Mouse (Mus musculus) CH12.LX (cell line): ENCODE data around the gene Gm11114. TPM values are rescaled to one million over a fixed set of nuclear protein-coding genes. Genes with fewer than 3 reads are reported as not detected.

Experiments used
- DNase-seq: peaks from one replicate; pipeline ENCODE4 v3.0.0-alpha.2; 2013; ENCODE audit errors: extremely low read depth
- H3K27ac ChIP-seq: 2 replicates; pipeline ENCODE4 v1.5.1; 2012; ENCODE audit warnings: low read depth, mild to moderate bottlenecking, control low read depth, moderate library complexity; ENCODE audit not compliant: insufficient read depth
- H3K27me3 ChIP-seq: replicated peaks from 2 replicates; pipeline ENCODE3; 2012; ENCODE audit warnings: inconsistent platforms
- H3K36me3 ChIP-seq, 2 experiments: replicated peaks in 1 of 2; 2 replicates each; pipeline versions ENCODE3 to v1.6.1; 2012; ENCODE audit warnings: inconsistent platforms in 1 of 2, low read length in 1 of 2, mild to moderate bottlenecking in 1 of 2, mixed read lengths in 1 of 2, moderate library complexity in 1 of 2; ENCODE audit not compliant: control insufficient read depth in 1 of 2, insufficient read depth in 1 of 2
- H3K4me1 ChIP-seq, 2 experiments: 2 replicates each; pipeline ENCODE4 v1.6.1; 2012; ENCODE audit warnings: inconsistent platforms in 1 of 2, moderate library complexity in 1 of 2; ENCODE audit not compliant: insufficient read depth in 2 of 2, control insufficient read depth in 1 of 2
- H3K4me2 ChIP-seq: 2 replicates; pipeline ENCODE4 v1.6.1; 2012; ENCODE audit warnings: low read depth, mild to moderate bottlenecking, control low read depth; ENCODE audit not compliant: poor library complexity, insufficient read depth, severe bottlenecking
- H3K4me3 ChIP-seq, 3 experiments: fragments of 150-350 bp in 1 of 3; sonication (generic) in 1 of 3; replicated peaks in 1 of 3; 2 replicates each; pipeline versions ENCODE3 to v1.5.1; 2011 to 2012; ENCODE audit warnings: low read depth in 2 of 3, low read length in 2 of 3, mild to moderate bottlenecking in 2 of 3, moderate library complexity in 2 of 3, control low read depth in 1 of 3, improper control_type of control experiment in 1 of 3, inconsistent platforms in 1 of 3, mixed read lengths in 1 of 3; ENCODE audit not compliant: poor library complexity in 1 of 3
- H3K79me2 ChIP-seq: replicated peaks from 2 replicates; pipeline ENCODE4 v1.6.1; 2012; ENCODE audit warnings: mild to moderate bottlenecking, moderate library complexity; ENCODE audit not compliant: control insufficient read depth, poor library complexity, insufficient read depth, severe bottlenecking; ENCODE audit errors: extremely low read depth
- H3K9ac ChIP-seq: 2 replicates; pipeline ENCODE4 v1.6.1; 2012; ENCODE audit warnings: low read depth, mild to moderate bottlenecking, control low read depth, moderate library complexity; ENCODE audit not compliant: insufficient read depth
- H3K9me3 ChIP-seq: replicated peaks from 2 replicates; pipeline ENCODE3; 2012; ENCODE audit warnings: low read length, inconsistent platforms, mixed read lengths
- CHD1 ChIP-seq: IDR thresholded peaks from 2 replicates; pipeline ENCODE4 v1.6.1; 2012; ENCODE audit warnings: low read depth, low read length, improper control_type of control experiment, inconsistent platforms
- CHD2 ChIP-seq: IDR thresholded peaks from 2 replicates; pipeline ENCODE4 v1.6.1; 2011; ENCODE audit warnings: low read length, improper control_type of control experiment
- CTCF ChIP-seq, 2 experiments: IDR thresholded peaks in 1 of 2; conservative IDR thresholded peaks in 1 of 2; 2 replicates each; pipeline ENCODE4 v1.5.1; 2011 to 2012; ENCODE audit warnings: low read depth in 2 of 2, low read length in 2 of 2, improper control_type of control experiment in 1 of 2, inconsistent platforms in 1 of 2, mild to moderate bottlenecking in 1 of 2, moderate library complexity in 1 of 2
- E2F4 ChIP-seq: IDR thresholded peaks from 2 replicates; pipeline ENCODE4 v1.6.1; 2011; ENCODE audit warnings: low read depth, low read length, improper control_type of control experiment; ENCODE audit not compliant: insufficient replicate concordance
- EP300 ChIP-seq: IDR thresholded peaks from 2 replicates; pipeline ENCODE4 v1.6.1; 2011; ENCODE audit warnings: low read length, improper control_type of control experiment
- IRF4 ChIP-seq: IDR thresholded peaks from 2 replicates; pipeline ENCODE4 v1.6.1; 2014; ENCODE audit warnings: low read depth, mild to moderate bottlenecking, inconsistent platforms, low read length, improper control_type of control experiment
- JUN ChIP-seq: IDR thresholded peaks from 2 replicates; pipeline ENCODE4 v1.6.1; 2011; ENCODE audit warnings: low read depth, mild to moderate bottlenecking, low read length, improper control_type of control experiment, moderate library complexity; ENCODE audit not compliant: insufficient read depth
- JUND ChIP-seq: conservative IDR thresholded peaks from 2 replicates; pipeline ENCODE4 v1.6.1; 2011; ENCODE audit warnings: low read depth, low read length, improper control_type of control experiment
- KAT2A ChIP-seq: IDR thresholded peaks from 2 replicates; pipeline ENCODE4 v1.6.1; 2012; ENCODE audit warnings: low read length, improper control_type of control experiment, inconsistent platforms; ENCODE audit not compliant: insufficient replicate concordance
- MAFK ChIP-seq: IDR thresholded peaks from 2 replicates; pipeline ENCODE4 v1.6.1; 2011; ENCODE audit warnings: low read length, improper control_type of control experiment; ENCODE audit not compliant: insufficient replicate concordance
- MAX ChIP-seq: IDR thresholded peaks from 2 replicates; pipeline ENCODE4 v1.6.1; 2011; ENCODE audit warnings: low read length, improper control_type of control experiment
- MAZ ChIP-seq: IDR thresholded peaks from 2 replicates; pipeline ENCODE4 v1.6.1; 2012; ENCODE audit warnings: low read depth, mild to moderate bottlenecking, inconsistent platforms, low read length, improper control_type of control experiment, moderate library complexity
- MXI1 ChIP-seq: IDR thresholded peaks from 2 replicates; pipeline ENCODE4 v1.6.1; 2011; ENCODE audit warnings: mild to moderate bottlenecking, low read depth, low read length, improper control_type of control experiment
- MYC ChIP-seq: IDR thresholded peaks from 2 replicates; pipeline ENCODE4 v1.6.1; 2011; ENCODE audit warnings: low read depth, mild to moderate bottlenecking, improper control_type of control experiment, low read length
- NELFE ChIP-seq: IDR thresholded peaks from 2 replicates; pipeline ENCODE4 v1.6.1; 2011; ENCODE audit warnings: low read depth, low read length, improper control_type of control experiment
- NRF1 ChIP-seq: IDR thresholded peaks from 2 replicates; pipeline ENCODE4 v1.6.1; 2014; ENCODE audit warnings: low read depth, mild to moderate bottlenecking, inconsistent platforms, low read length, improper control_type of control experiment, moderate library complexity
- POLR2A ChIP-seq: IDR thresholded peaks from 2 replicates; pipeline ENCODE4 v1.6.1; 2011; ENCODE audit warnings: low read depth, mild to moderate bottlenecking, improper control_type of control experiment, low read length
- USF1 ChIP-seq: IDR thresholded peaks from 2 replicates; pipeline ENCODE4 v1.6.1; 2014; ENCODE audit warnings: low read depth, mild to moderate bottlenecking, inconsistent platforms, low read length, improper control_type of control experiment
- USF2 ChIP-seq: conservative IDR thresholded peaks from 2 replicates; pipeline ENCODE4 v1.6.1; 2011; ENCODE audit warnings: low read depth, low read length, improper control_type of control experiment
- ZKSCAN1 ChIP-seq: IDR thresholded peaks from 2 replicates; pipeline ENCODE4 v1.6.1; 2012; ENCODE audit warnings: low read depth, inconsistent platforms, low read length, improper control_type of control experiment, borderline replicate concordance
- dilution Hi-C: fragments of 300-500 bp; cut with MboI; formaldehyde crosslinking; loops from 2 replicates; pipeline ENCODE4 v1.14.3; 2020; ENCODE audit warnings: low sequenced_read_pairs; ENCODE audit not compliant: extremely low pct_unique_long_range_greater_than_20kb, extremely low pct_ligation_motif_present
- in situ Hi-C: fragments of 300-500 bp; cut with MboI; formaldehyde crosslinking; loops from 3 replicates; pipeline ENCODE4 v1.14.3; 2019; ENCODE audit warnings: low sequenced_read_pairs, low pct_ligation_motif_present, low pct_unique_long_range_greater_than_20kb, mixed read lengths
- polyA plus RNA-seq: library from polyadenylated mRNA; unstranded; fragments of >175 nt; gene quantifications from 2 replicates; pipeline ENCODE4 v1.2.1, GENCODE M21; 2012; ENCODE audit warnings: low read depth; ENCODE audit not compliant: insufficient read length
- total RNA-seq, 2 experiments: library from RNA; depleted of rRNA; stranded (reverse); fragments of 300-350 nt in 1 of 2; fragments of >200 nt in 1 of 2; gene quantifications; 2 replicates each; pipeline ENCODE4 v1.2.3; 2012 to 2014

Gene Gm11114
- total and polyA plus RNA-seq, 3 experiments: not detected

GRCm38 (mm10) chr9:85328259-85328658 lies 15.7 kb downstream of the Gm11114 start (continued):
- TF ChIP-seq MAFK (no peak), CTCF (conservative IDR thresholded peaks at IDR 0.05 in 1 of 2, IDR thresholded peaks at IDR 0.05 in 1 of 2; ENCODE audit: low read depth in 2 of 2, low read length in 2 of 2) (peak; percentile 75 to 93)

- Histone ChIP-seq H3K79me2 (no peaks in the 10 kb centered on the region), H3K4me3 (no peak overlapping the region), H3K36me3 (no peaks in the 10 kb centered on the region), H3K9ac (no peak overlapping the region), H3K27me3 (no peaks in the 10 kb centered on the region)
- dilution Hi-C loops: no loop called here
- TF ChIP-seq NRF1 (no peak), MAZ (no peak), ZKSCAN1 (no peak), IRF4 (no peak), MAFK (no peak), KAT2A (no peak), CHD1 (no peak), JUN (no peak), CHD2 (no peak), MAX (no peak), MXI1 (no peak), JUND (no peak), NELFE (no peak), E2F4 (no peak), MYC (no peak), POLR2A (no peak), USF2 (no peak)
- TF ChIP-seq, all 38 proteins: peak for 0
- Histone ChIP-seq H3K9me3 (peaks cover under 1% of the 10 kb centered on the region), H3K4me1 (peaks cover under 1 to 6% of the 10 kb centered on the region in 2 experiments), H3K27ac (no peak overlapping the region), H3K4me2 (no peak overlapping the region)
- no peak for DNase-seq
- in situ Hi-C loops: loop anchor here (25.0 kb wide), 2 partner anchors 256 to 1369 kb away; no protein-coding TSS in a partner anchor
Measured at GRCm38 (mm10) chr9:85331521-85331920, 18.9 kb downstream of the Gm11114 start.

GRCm38 (mm10) chr9:85336046-85336445 lies 23.5 kb downstream of the Gm11114 start:
- Histone ChIP-seq H3K9me3 (no peaks in the 10 kb centered on the region), H3K27me3 (no peaks in the 10 kb centered on the region), H3K79me2 (no peaks in the 10 kb centered on the region), H3K4me2 (no peak overlapping the region), H3K9ac (no peak overlapping the region), H3K4me1 (peaks cover 5 to 8% of the 10 kb centered on the region in 2 experiments; a peak in 2 of 4 replicates), H3K27ac (no peak overlapping the region), H3K36me3 (no peaks in the 10 kb centered on the region), H3K4me3 (no peak overlapping the region)
- dilution Hi-C loops: no loop called here
- in situ Hi-C loops: loop anchor here (25.0 kb wide), 2 partner anchors 251 to 1374 kb away; no protein-coding TSS in a partner anchor
- no peak for DNase-seq
- no peak for TF ChIP-seq IRF4
- no peak for TF ChIP-seq USF1
- TF ChIP-seq EP300: no peak
